Mouse (Mus musculus) spleen, postnatal 36 days (tissue): ENCODE measurements around the gene Ahcy.
"Not testable (repeated sequence)": the region's sequence is repeated elsewhere in the genome, so short reads cannot be mapped to it uniquely, and the experiment has no call there.

Source experiments
- DNase-seq, 2 experiments: peaks; one replicate each; pipeline ENCODE4 v3.0.0; 2022; ENCODE audit warnings: low spot score in 2 of 2, mixed read lengths in 1 of 2

Gene Ahcy

DNA sequence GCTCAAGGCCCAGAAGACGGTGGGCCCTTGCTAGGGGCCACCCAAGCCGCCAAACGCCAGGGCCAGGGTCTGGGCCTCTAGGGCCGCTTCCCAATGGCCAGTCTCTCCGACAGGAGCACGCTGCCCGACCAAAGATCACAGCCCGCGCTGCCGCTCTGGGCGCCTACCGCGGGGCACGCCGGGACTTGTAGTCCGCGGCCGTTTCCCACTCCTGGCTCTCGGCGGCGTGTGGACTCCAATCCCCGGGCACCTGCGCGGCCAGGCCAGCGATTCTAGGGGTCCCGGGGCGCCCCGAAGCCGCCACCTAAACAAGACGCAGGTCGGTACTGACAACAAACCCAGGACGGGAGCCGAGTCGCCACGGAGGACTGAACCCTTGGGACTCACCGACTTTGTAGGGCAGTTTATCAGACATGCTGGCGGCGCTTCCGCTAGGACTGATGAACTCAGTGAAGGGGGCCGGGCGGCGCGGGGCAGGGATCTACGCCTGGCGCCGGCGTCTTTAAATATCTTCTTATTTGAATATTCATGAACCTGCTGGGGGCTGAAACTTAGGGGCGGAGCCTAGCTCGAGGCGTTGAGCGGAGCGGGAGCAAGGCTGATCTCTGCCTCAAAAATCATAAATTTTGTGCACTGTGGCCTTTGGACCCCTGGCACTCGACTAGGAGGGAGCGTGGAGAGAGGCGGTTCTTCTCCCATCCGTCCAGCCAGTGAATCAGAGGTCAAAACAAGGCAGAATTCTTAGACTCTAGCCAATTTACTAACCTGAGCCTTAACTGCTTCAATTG, at the start of gene Ahcy:
Gene Ahcy (minus strand): TSS at position 520 of the 788 bp plus-strand sequence.
- DNase-seq, result peak; percentile 88 to 91

- DNase-seq, result no peak
Measured at GRCm38 (mm10) chr2:155115216-155115830, 41.0 kb upstream of the Ahcy start.

- not testable (repeated sequence) for DNase-seq
Measured at GRCm38 (mm10) chr2:155107276-155107675, 33.0 kb upstream of the Ahcy start.

GRCm38 (mm10) chr2:155103607-155104006, 29.3 kb upstream of the Ahcy start:
- no peak for DNase-seq

DNA sequence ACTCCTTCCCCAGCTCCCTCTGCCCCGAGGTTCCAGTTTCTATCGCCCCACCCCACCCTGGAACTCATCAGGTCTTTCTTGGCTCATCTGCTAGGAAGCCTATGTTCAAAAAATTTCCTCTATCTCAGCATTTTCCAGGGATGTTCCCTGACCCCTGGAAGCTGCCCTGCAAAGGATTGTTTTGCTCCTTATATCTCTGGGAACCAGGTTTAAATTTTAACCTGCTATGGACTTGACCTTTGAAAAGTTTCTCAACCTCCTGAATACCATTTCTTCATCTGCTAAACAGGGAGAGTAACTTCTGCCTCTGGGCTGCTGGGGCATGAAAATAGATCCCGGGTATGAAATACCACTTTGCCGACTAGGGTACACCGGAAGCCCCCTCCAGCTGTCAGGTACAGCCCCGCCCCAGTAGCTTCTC, 27.5 kb upstream of the Ahcy start:
- DNase-seq, result no peak

DNA sequence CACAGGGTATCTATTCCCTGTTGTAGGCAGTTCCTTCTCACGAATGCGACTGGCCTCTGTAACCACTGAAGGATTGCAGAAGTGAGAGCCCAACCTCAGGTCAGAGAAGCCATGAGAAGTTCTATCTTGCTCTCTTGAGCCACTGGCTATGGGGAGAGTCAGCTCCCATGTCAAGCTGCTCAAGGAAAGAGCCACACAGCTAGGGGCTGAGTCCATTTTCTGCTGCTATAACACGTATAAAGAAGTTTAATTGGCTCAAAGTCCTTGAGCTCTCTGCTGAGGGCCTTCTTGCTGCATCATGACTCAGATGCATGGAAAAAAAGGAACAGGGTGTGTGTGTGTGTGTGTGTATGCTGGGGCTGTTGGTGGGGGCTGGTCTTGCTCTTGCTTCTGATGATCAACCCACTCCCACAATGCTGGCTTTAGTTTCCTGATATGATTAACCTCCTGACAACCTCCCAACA, 26.5 kb upstream of the Ahcy start:
- peak in 1 of 2 experiments; percentile 29 for DNase-seq

DNA sequence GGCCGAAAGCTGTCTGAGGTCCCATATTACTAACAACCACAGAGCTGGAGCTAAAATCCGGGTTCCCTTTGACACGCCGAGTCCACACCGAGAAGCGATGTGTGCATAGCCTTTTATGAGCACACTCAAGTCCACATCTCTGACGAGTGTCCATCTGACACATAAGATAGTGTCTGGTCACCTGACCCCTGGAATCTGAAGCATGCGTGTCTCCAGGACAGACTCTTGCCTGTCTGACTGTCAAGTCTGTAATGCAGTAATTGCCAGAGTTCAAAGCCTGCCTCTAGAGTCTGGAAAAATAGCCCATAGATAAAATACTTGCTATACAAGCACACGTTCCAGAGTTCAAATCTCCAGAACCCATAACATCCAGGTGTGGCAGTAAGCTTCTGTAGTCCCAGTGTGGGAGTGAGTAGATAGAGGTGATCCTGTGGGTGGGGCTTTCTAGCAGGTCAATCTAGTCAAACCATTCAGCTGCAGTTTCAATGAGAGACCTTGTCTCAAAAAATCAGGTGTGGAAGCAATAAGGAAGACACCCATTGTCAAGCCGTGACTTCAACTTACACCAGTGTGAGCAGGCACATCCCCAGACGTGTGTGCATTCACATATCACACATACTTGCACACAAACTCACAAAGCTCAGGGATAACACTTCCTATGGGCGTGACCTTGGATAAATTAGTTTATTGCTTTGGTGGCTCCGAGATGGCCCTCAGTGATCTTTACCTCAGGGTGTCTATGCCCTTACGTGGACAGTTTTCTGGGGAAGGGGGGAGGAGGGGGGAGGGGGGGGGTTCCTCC, 25.9 kb upstream of the Ahcy start:
- DNase-seq, result no peak

DNA sequence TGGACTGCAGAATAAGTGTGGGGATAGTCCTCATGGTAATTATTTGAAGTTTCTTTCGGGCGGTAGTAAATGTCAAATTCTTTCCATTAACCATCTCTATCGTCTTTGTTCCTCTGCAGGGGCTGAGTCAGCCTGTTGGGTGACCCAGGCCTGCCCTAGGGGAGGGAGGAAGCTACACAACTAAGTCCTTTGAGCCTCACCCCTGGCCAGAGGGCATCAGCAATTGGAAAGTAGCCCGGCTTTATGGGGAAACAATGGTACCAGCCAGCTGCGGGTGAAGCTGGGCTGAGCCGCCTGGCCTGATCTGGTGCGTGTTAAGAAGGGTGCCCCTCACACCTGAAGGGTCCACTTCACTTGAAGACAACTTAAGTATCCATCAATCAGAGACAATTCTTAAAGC, 25.1 kb upstream of the Ahcy start:
- DNase-seq, result peak; percentile 19 to 26

GRCm38 (mm10) chr2:155098720-155099380, 24.6 kb upstream of the Ahcy start:
- no peak for DNase-seq

DNA sequence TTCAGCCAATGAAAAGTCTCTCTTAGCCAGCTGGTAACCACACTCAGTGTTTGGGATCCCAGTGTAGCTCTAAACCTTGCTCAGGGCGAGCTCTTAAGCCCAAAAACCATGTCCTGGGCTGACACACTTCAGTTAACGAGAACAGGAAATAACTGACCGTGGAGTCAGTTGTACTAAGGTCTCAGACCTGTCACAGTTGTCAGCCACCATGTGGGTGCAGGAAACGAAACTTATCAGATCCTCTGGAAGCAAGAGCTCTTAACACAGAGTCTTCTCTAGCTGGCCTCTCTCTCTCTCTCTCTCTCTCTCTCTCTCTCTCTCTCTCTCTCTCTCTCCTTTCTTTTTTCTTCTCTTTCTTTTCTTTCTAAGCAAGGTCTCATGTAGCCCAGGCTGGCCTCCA, 19.1 kb upstream of the Ahcy start:
- peak in 1 of 2 experiments; percentile 37 for DNase-seq

DNA sequence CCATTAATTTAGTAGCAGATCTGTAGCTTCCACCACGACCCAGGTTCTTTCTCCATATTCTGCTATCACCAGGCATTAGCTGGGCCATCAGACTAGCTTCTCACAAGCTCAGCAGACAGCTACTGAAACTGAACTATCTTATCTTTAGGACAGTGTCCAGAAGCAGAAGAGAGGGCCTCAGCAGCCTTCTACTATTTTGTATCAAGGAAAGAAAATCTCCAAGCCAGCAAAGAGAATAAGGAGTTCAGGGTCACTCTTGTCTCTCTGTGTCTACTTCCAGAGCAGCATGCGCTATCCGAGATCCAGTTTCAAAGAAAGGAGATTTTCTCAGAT, 17.4 kb upstream of the Ahcy start:
- DNase-seq, result no peak

- DNase-seq, result peak; percentile 49 to 71
Measured at GRCm38 (mm10) chr2:155090909-155091742, 16.8 kb upstream of the Ahcy start.

DNA sequence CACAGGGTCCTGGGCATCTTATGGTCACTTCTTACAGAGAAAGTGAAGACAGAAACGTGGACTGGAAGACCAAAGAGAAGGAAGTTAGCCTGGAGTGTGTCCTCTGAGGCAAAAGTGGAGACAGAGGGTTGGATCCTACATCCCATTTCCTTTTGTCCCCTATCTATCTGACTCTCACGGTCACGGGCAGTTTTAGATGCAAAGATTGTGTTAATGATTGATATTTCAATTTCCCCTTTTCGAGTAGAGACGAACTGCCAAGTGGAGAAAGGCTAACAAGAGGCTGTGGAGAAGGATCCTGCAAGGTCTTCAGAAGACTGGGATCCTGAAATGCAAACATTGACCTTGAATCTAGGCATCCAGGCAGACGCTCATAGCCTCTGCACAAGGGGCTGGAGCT, 14.0 kb upstream of the Ahcy start:
- DNase-seq, result no peak

GRCm38 (mm10) chr2:155086328-155086727, 12.0 kb upstream of the Ahcy start:
- no peak for DNase-seq

- no peak for DNase-seq
Measured at GRCm38 (mm10) chr2:155084546-155084945, 10.2 kb upstream of the Ahcy start.

- DNase-seq, result peak; percentile 66 to 67
Measured at GRCm38 (mm10) chr2:155082121-155082803, 8.0 kb upstream of the Ahcy start.

- no peak for DNase-seq
Measured at GRCm38 (mm10) chr2:155081056-155081455, 6.8 kb upstream of the Ahcy start.

DNA sequence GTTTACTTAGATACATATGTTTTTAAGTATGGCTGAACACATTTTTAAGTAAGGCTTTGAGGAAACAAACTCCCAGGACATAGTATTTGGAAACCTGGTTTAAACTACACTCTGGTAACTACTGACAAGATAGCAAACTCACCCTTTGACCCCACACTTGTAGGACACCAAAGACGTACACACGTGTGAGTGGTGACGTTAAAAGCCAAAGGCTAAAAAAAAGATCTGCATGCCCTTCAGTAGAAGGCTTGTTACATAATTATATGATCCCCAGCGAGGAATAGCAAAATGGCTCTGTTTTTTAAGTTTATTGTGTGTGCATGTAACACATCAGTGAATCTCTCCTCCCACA, 5.9 kb upstream of the Ahcy start:
- no peak for DNase-seq

- DNase-seq, result no peak
Measured at GRCm38 (mm10) chr2:155079500-155080178, 5.3 kb upstream of the Ahcy start.

DNA sequence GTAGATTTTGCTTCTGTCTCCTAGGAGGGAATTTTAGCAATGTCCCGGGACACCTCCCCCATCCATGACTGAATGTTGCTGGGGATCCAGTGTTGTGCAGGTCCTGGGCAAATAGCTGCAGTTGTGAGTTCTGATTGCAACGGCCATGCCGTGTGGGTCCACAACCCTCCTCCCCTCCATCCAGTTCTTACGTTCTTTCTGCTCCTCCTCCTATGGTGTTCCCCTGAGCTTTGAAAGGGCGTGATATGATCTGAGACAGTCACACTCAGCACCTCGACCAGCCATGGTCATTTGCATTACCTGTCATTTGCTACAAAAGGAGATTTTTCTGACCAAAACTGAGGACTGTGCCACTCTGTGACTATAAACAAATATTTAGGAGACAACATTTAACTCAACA, 1.4 kb upstream of the Ahcy start:
- no peak for DNase-seq
